Comparison of ENCODE assay signal across 11 mouse cellular contexts in genomic region chr6:88782981-88783397, GRCm38 (mm10). TPM values are rescaled to one million over a fixed set of nuclear protein-coding genes. Genes with fewer than 3 reads are reported as not detected.
A peak's percentile ranks its signal among the peaks of the same experiment; 100 is the strongest.
DNase-seq lines count a peak whose midpoint lies in the region; ATAC-seq and TF ChIP-seq lines count a peak whose summit lies in the region.
"Had no signal": no experiment of that assay in that cellular context is flagged by ENCODE, and none has a peak within 500 bp of the region (broad histone marks: within the 10 kb centered on the region; RNA-seq: fewer than 3 reads in every experiment).

No protein-coding gene starts in this region.

- DNase-seq in embryo, embryonic 11.5 days (ENCODE audit: low read depth, low spot score): peak; percentile 8
- no peak for DNase-seq in embryo, embryonic 9.5 days (ENCODE audit: extremely low spot score)
- DNase-seq in layer of hippocampus, postnatal 36 days: no peak
- DNase-seq: thymus, postnatal 25 days had no signal

- TF ChIP-seq EP300 in ES-Bruce4 (IDR thresholded peaks at IDR 0.05; ENCODE audit: insufficient read depth, low read depth, low read length): no peak

- H3K9me3 ChIP-seq in ES-Bruce4 (replicated peaks; ENCODE audit: control insufficient read depth, insufficient read depth, low read length, poor library complexity, severe bottlenecking): no peaks in the 10 kb centered on the region
- no peaks in the 10 kb centered on the region for H3K9me3 ChIP-seq in midbrain, embryonic 13.5 days
- H3K9me3 ChIP-seq in forebrain, embryonic 13.5 days (replicated peaks): no peaks in the 10 kb centered on the region
- H3K9me3 ChIP-seq: hindbrain, embryonic 13.5 days had no signal

- H3K4me1 ChIP-seq in ES-Bruce4 (ENCODE audit: control insufficient read depth, insufficient read depth, low read length): no peaks in the 10 kb centered on the region
- H3K4me1 ChIP-seq in midbrain, embryonic 13.5 days (replicated peaks): peaks cover 33% of the 10 kb centered on the region
- peaks cover 39% of the 10 kb centered on the region for H3K4me1 ChIP-seq in forebrain, embryonic 13.5 days

- H3K36me3 ChIP-seq in ES-Bruce4 (ENCODE audit: control insufficient read depth, insufficient read depth, low read length, poor library complexity, severe bottlenecking): no peaks in the 10 kb centered on the region
- no peaks in the 10 kb centered on the region for H3K36me3 ChIP-seq in midbrain, embryonic 13.5 days
- no peaks in the 10 kb centered on the region for H3K36me3 ChIP-seq in forebrain, embryonic 13.5 days (ENCODE audit: poor library complexity, severe bottlenecking)
- H3K36me3 ChIP-seq: hindbrain, embryonic 13.5 days had no signal

- H3K4me3 ChIP-seq in ES-Bruce4 (ENCODE audit: low read depth, low read length): no peak overlapping the region
- no peak overlapping the region for H3K4me3 ChIP-seq in midbrain, embryonic 13.5 days (replicated peaks)
- no peak overlapping the region for H3K4me3 ChIP-seq in forebrain, embryonic 13.5 days
- H3K4me3 ChIP-seq: hindbrain, embryonic 13.5 days had no signal

- H3K27ac ChIP-seq in ES-Bruce4 (ENCODE audit: insufficient read depth, low read length): 0 out of 2 replicates have a peak overlapping the region, but pooled peaks have one; percentile 8
- H3K27ac ChIP-seq in midbrain, embryonic 13.5 days: no peak overlapping the region
- no peak overlapping the region for H3K27ac ChIP-seq in forebrain, embryonic 13.5 days
- H3K27ac ChIP-seq: hindbrain, embryonic 13.5 days had no signal

- TF ChIP-seq CTCF in ES-Bruce4 (IDR thresholded peaks at IDR 0.05; ENCODE audit: low read depth, low read length): no peak

- peak; percentile 16 for TF ChIP-seq POLR2A in ES-Bruce4 (IDR thresholded peaks at IDR 0.05; ENCODE audit: insufficient read depth, low read length)

- WGBS in midbrain, embryonic 13.5 days: 63% methylated on average over 4 of the region's 4 CpGs
- WGBS in forebrain, embryonic 13.5 days: 52% methylated on average over 4 of the region's 4 CpGs

- no peak overlapping the region for H3K9ac ChIP-seq in ES-Bruce4 (ENCODE audit: low read depth, poor library complexity, severe bottlenecking)
- no peak overlapping the region for H3K9ac ChIP-seq in midbrain, embryonic 13.5 days (replicated peaks)
- H3K9ac ChIP-seq in forebrain, embryonic 13.5 days: no peak overlapping the region
- H3K9ac ChIP-seq: hindbrain, embryonic 13.5 days had no signal

- H3K4me2 ChIP-seq in midbrain, embryonic 13.5 days (replicated peaks): no peak overlapping the region
- H3K4me2 ChIP-seq in forebrain, embryonic 13.5 days: no peak overlapping the region
- H3K4me2 ChIP-seq: hindbrain, embryonic 13.5 days had no signal

- no peaks in the 10 kb centered on the region for H3K27me3 ChIP-seq in ES-Bruce4 (ENCODE audit: control insufficient read depth, insufficient read depth, low read length, poor library complexity, severe bottlenecking)
- no peaks in the 10 kb centered on the region for H3K27me3 ChIP-seq in midbrain, embryonic 13.5 days
- no peaks in the 10 kb centered on the region for H3K27me3 ChIP-seq in forebrain, embryonic 13.5 days
- H3K27me3 ChIP-seq: hindbrain, embryonic 13.5 days had no signal

- peak; percentile 93 for ATAC-seq in erythroid progenitor cell, adult 5-6 weeks (replicated peaks; ENCODE audit: low FRiP score, poor library complexity, severe bottlenecking)
- ATAC-seq in megakaryocyte, adult 5-6 weeks (ENCODE audit: poor library complexity, severe bottlenecking): 0 out of 2 replicates have a peak, but pooled peaks have one; percentile 27
- ATAC-seq in midbrain, embryonic 13.5 days: no peak
- ATAC-seq in forebrain, embryonic 13.5 days: no peak
- ATAC-seq: forebrain, embryonic 16.5 days had no signal

RNA-seq across cellular contexts. Expression of gene Mgll, which starts 58.8 kb away (rescaled TPM):
- polyA plus RNA-seq in ES-Bruce4 (2011; ENCODE audit: insufficient read depth, insufficient read length, low read depth, missing spikeins): 2.9 and 3.4 TPM in 2 replicates
- total RNA-seq in erythroid progenitor cell, adult 5-6 weeks (2015; ENCODE audit: low replicate concordance): 114 and 119 TPM in 2 replicates
- 92.5 and 112 TPM in 2 replicates for total RNA-seq in erythroid progenitor cell, adult 5-6 weeks (2017; ENCODE audit: low replicate concordance)
- 4.2 and 4.7 TPM in 2 replicates for total RNA-seq in megakaryocyte, adult 5-6 weeks (2015)
- 3.0 and 3.7 TPM in 2 replicates for total RNA-seq in megakaryocyte, adult 5-6 weeks (2017)
- 5.3 and 7.4 TPM in 2 replicates for polyA plus RNA-seq in midbrain, embryonic 13.5 days (2015; fragmentation: Nextera tagmentation; extraction: Ambion mirVana)
- 9.0 and 11.2 TPM in 2 replicates for polyA plus RNA-seq in forebrain, embryonic 13.5 days (2015; fragmentation: Nextera tagmentation; extraction: Ambion mirVana)
- 100 to 1,000 TPM; 178 to 181 TPM for total RNA-seq in layer of hippocampus, postnatal 36 days (2021)

RNA-seq across cellular contexts. Expression of gene Abtb1, which starts 58.8 kb away (rescaled TPM):
- 16.7 and 18.3 TPM in 2 replicates for polyA plus RNA-seq in ES-Bruce4 (2011; ENCODE audit: insufficient read depth, insufficient read length, low read depth, missing spikeins)
- 49.4 and 49.9 TPM in 2 replicates for total RNA-seq in erythroid progenitor cell, adult 5-6 weeks (2015; ENCODE audit: low replicate concordance)
- 112 and 178 TPM in 2 replicates for total RNA-seq in erythroid progenitor cell, adult 5-6 weeks (2017; ENCODE audit: low replicate concordance)
- total RNA-seq in megakaryocyte, adult 5-6 weeks (2015): 22.8 TPM in 2 replicates
- total RNA-seq in megakaryocyte, adult 5-6 weeks (2017): 104 TPM in 2 replicates
- 35.9 and 36.2 TPM in 2 replicates for polyA plus RNA-seq in midbrain, embryonic 13.5 days (2015; fragmentation: Nextera tagmentation; extraction: Ambion mirVana)
- polyA plus RNA-seq in forebrain, embryonic 13.5 days (2015; fragmentation: Nextera tagmentation; extraction: Ambion mirVana): 32.0 and 32.3 TPM in 2 replicates
- 10 to 100 TPM; 29.7 to 30.6 TPM for total RNA-seq in layer of hippocampus, postnatal 36 days (2021)

Comparison
In these comparisons a context has a peak if more than half of its experiments do, and no peak if none do; other contexts are left out.
1. ATAC-seq: peak in erythroid progenitor cell, adult 5-6 weeks (single experiment) and megakaryocyte, adult 5-6 weeks (single experiment); none in midbrain, embryonic 13.5 days (single experiment) and forebrain, embryonic 13.5 days (single experiment).
2. RNA of gene Mgll, which starts 58.8 kb away (total RNA-seq): 178 to 181 TPM in layer of hippocampus, postnatal 36 days and 92.5 to 119 TPM in erythroid progenitor cell, adult 5-6 weeks; 3.0 to 4.7 TPM in megakaryocyte, adult 5-6 weeks; every median in the first group is over 10 times any median in the second.